Mouse (Mus musculus): Measurements from ENCODE around the gene Clec16a.

GRCm38 (mm10) chr16:10769661-10770060, 224.5 kb downstream of the Clec16a start:
- TF ChIP-seq POLR2A (IDR thresholded peaks at IDR 0.05; ENCODE audit: low read depth, low read length) (no peak), CTCF (conservative IDR thresholded peaks at IDR 0.05; ENCODE audit: insufficient read depth, insufficient read length, low read depth, low read length) (no peak)

Data from kidney, adult 2 months (tissue).